Mouse (Mus musculus) neural tube, embryonic 13.5 days (tissue): ENCODE measurements around the gene Gm20388. TPM values are rescaled to one million over a fixed set of nuclear protein-coding genes. Genes with fewer than 3 reads are reported as not detected.

ENCODE experiments used
- ATAC-seq: fragments of 200-750 bp; cut with Nextera tagmentation; 2 replicates; pipeline ENCODE4 v1.8.0; 2017; ENCODE audit warnings: low read depth, mild to moderate bottlenecking, moderate TSS enrichment, moderate library complexity
- H3K27ac ChIP-seq: fragments of 300-500 bp; sonication (generic); replicated peaks from 2 replicates; pipeline ENCODE4 v1.5.1; 2015; ENCODE audit warnings: moderate library complexity, mild to moderate bottlenecking, inconsistent platforms
- H3K27me3 ChIP-seq: fragments of 300-500 bp; sonication (generic); 2 replicates; pipeline ENCODE4 v1.6.1; 2015; ENCODE audit warnings: mild to moderate bottlenecking, inconsistent platforms
- H3K36me3 ChIP-seq: fragments of 300-500 bp; sonication (generic); 2 replicates; pipeline ENCODE4 v1.6.1; 2015; ENCODE audit warnings: mild to moderate bottlenecking, inconsistent platforms
- H3K4me1 ChIP-seq: fragments of 300-500 bp; sonication (generic); replicated peaks from 2 replicates; pipeline ENCODE4 v1.6.1; 2015; ENCODE audit warnings: inconsistent platforms
- H3K4me2 ChIP-seq: fragments of 300-500 bp; sonication (generic); 2 replicates; pipeline ENCODE4 v1.6.1; 2015; ENCODE audit warnings: inconsistent platforms, mild to moderate bottlenecking, moderate library complexity
- H3K4me3 ChIP-seq: fragments of 300-500 bp; sonication (generic); 2 replicates; pipeline ENCODE4 v1.5.1; 2015; ENCODE audit warnings: mild to moderate bottlenecking, inconsistent platforms
- H3K9ac ChIP-seq: fragments of 300-500 bp; sonication (generic); 2 replicates; pipeline ENCODE4 v1.6.1; 2015; ENCODE audit warnings: moderate library complexity, mild to moderate bottlenecking, inconsistent platforms
- H3K9me3 ChIP-seq: fragments of 300-500 bp; sonication (generic); 2 replicates; pipeline ENCODE4 v1.6.1; 2016; ENCODE audit warnings: inconsistent platforms
- WGBS: fragments of 180-500 bp; shearing (Covaris S2); methylation state at CpG from one replicate; pipeline ENCODE4 v1.1.7; 2015; 5-methylcytosine and 5-hydroxymethylcytosine counted together
- polyA plus RNA-seq: library from polyadenylated mRNA; unstranded; fragments of >200 nt; fragmentation: Nextera tagmentation; extraction: Ambion mirVana; gene quantifications from 2 replicates; pipeline ENCODE4 v1.2.1, GENCODE M21; 2015

Gm20388 gene
- polyA plus RNA-seq, 1 experiment from 2014 or later: 0.27 TPM

DNA sequence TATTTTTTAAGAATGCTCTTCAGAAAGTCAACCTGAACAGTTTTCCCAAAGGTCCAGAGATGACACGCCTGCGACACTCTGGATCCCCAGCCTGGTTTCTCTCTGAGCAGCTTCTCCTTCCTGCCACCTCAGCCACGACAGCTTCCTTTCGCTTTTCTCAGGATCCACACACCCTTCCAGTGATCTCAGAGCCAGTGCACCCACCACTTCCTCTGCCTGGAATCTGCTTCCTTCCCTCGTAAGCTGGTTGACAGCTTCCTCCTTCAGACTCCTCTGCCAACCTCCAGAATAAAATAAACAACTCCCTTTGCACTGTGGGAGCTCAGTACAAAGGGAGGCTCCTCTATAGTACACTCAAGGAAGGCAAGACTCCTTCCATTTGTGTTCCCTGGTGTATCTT is 852.6 kb downstream of the Gm20388 start:
- Histone ChIP-seq H3K27me3 (no peaks in the 10 kb centered on the region), H3K36me3 (no peaks in the 10 kb centered on the region), H3K27ac (no peak overlapping the region), H3K4me3 (no peak overlapping the region), H3K9me3 (no peaks in the 10 kb centered on the region), H3K4me1 (no peaks in the 10 kb centered on the region), H3K9ac (no peak overlapping the region), H3K4me2 (no peak overlapping the region)
- 82% methylated on average over 5 of the region's 5 CpGs for WGBS
- no peak for ATAC-seq

- no peak for ATAC-seq
- no peaks in the 10 kb centered on the region for H3K36me3 ChIP-seq
- H3K9ac ChIP-seq: no peak overlapping the region
- no peak overlapping the region for H3K4me2 ChIP-seq
- no peak overlapping the region for H3K4me3 ChIP-seq
- no peak overlapping the region for H3K27ac ChIP-seq
- no peaks in the 10 kb centered on the region for H3K4me1 ChIP-seq
- no peaks in the 10 kb centered on the region for H3K9me3 ChIP-seq
- H3K27me3 ChIP-seq: no peaks in the 10 kb centered on the region
Measured at GRCm38 (mm10) chr8:120764638-120765037, 854.0 kb downstream of the Gm20388 start.

GRCm38 (mm10) chr8:120766622-120767021 is 856.0 kb downstream of the Gm20388 start:
- Histone ChIP-seq H3K9ac (no peak overlapping the region), H3K4me2 (no peak overlapping the region), H3K9me3 (no peaks in the 10 kb centered on the region), H3K36me3 (no peaks in the 10 kb centered on the region), H3K4me1 (no peaks in the 10 kb centered on the region), H3K4me3 (no peak overlapping the region), H3K27ac (no peak overlapping the region), H3K27me3 (no peaks in the 10 kb centered on the region)
- ATAC-seq: no peak
- 57% methylated on average over 3 of the region's 3 CpGs for WGBS

DNA sequence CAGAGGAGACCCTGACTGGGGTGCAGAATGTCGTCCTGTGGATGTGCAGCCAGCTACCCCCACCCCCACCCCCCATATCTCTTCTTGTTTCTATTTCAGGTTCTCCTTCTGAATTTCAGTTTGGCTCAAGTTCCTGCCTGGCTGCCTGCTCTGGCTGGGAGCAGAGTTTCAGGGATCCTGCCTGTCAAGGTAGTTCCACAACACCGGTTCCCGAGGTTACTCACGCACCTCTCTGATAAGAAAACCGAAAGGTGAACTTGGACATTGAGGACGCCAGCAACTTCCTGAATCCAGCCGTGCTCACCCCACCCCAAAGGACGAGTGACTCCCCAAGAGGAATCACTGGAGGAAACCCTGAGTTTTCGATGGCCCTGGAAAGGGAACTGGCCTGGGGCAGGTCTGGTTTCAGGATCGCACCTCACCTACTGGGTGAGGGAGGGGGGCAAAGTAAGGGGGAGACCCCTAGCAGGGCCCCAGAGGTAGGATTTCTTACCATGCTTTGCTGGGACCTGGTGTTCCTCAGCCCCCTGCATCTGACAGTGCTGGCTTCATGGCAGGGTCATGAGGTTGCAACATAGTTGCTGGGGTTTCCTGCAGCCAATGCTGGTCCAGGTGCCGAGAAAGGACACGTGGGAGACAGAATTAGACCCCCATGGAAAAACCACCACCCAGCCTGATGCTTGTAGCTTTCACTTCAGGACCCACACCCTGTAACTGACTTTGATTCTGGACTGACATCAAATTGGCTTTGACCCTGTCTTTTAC is 858.0 kb downstream of the Gm20388 start:
- Histone ChIP-seq H3K9me3 (no peaks in the 10 kb centered on the region), H3K4me2 (no peak overlapping the region), H3K36me3 (no peaks in the 10 kb centered on the region), H3K9ac (no peak overlapping the region), H3K4me3 (no peak overlapping the region), H3K27me3 (peaks cover 4% of the 10 kb centered on the region; the same call in 1 of the 2 replicates), H3K4me1 (no peaks in the 10 kb centered on the region), H3K27ac (no peak overlapping the region)
- no peak for ATAC-seq
- 82% methylated on average over 12 of the region's 12 CpGs for WGBS

GRCm38 (mm10) chr8:120777184-120777583 is 866.5 kb downstream of the Gm20388 start:
- no peak overlapping the region for H3K27ac ChIP-seq
- WGBS: 94% methylated on average over 10 of the region's 10 CpGs

GRCm38 (mm10) chr8:120777732-120778131 is 867.1 kb downstream of the Gm20388 start:
- no peak overlapping the region for H3K27ac ChIP-seq
- no peaks in the 10 kb centered on the region for H3K9me3 ChIP-seq
- peaks cover 11% of the 10 kb centered on the region for H3K27me3 ChIP-seq
- no peak for ATAC-seq
- 60% methylated on average over 13 of the region's 13 CpGs for whole genome bisulfite sequencing
- H3K36me3 ChIP-seq: no peaks in the 10 kb centered on the region
- H3K4me3 ChIP-seq: no peak overlapping the region
- peaks cover 6% of the 10 kb centered on the region for H3K4me1 ChIP-seq
- no peak overlapping the region for H3K4me2 ChIP-seq
- no peak overlapping the region for H3K9ac ChIP-seq

More at GRCm38 (mm10) chr8:120777184-120777583, 866.5 kb downstream of the Gm20388 start:
- H3K9me3 ChIP-seq: no peaks in the 10 kb centered on the region
- H3K9ac ChIP-seq: no peak overlapping the region
- H3K4me2 ChIP-seq: no peak overlapping the region
- H3K4me1 ChIP-seq: peaks cover 6% of the 10 kb centered on the region
- H3K4me3 ChIP-seq: no peak overlapping the region
- H3K36me3 ChIP-seq: no peaks in the 10 kb centered on the region
- no peak for ATAC-seq
- peaks cover 14% of the 10 kb centered on the region for H3K27me3 ChIP-seq

GRCm38 (mm10) chr8:120779106-120779505 is 868.5 kb downstream of the Gm20388 start:
- Histone ChIP-seq H3K4me3 (no peak overlapping the region), H3K4me2 (no peak overlapping the region), H3K36me3 (no peaks in the 10 kb centered on the region), H3K9ac (no peak overlapping the region), H3K27ac (no peak overlapping the region), H3K4me1 (peaks cover 6% of the 10 kb centered on the region), H3K27me3 (peaks cover 6% of the 10 kb centered on the region; the same call in 1 of the 2 replicates), H3K9me3 (no peaks in the 10 kb centered on the region)
- ATAC-seq: no peak
- 97% methylated on average over 7 of the region's 7 CpGs for WGBS

DNA sequence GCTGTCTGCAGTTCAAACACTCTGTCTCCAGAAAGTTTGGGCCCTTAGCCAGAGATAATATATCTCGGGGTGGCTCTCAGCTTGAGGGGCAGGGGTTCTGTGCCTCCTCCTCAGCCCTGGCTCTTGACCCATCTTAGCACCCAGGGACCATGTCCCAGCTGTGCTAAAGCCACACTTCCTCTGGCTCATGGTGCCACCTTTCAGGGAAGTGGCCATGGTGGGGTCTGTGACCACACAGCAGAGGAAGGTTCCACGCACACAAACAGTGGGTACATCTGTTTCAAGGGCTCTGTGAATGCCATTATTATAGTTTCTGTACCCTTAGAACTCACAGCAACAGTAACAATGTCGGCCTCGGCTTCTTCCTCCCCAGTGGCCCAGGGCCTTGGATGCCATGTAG is 873.1 kb downstream of the Gm20388 start:
- H3K9me3 ChIP-seq: no peaks in the 10 kb centered on the region
- no peaks in the 10 kb centered on the region for H3K36me3 ChIP-seq
- ATAC-seq: no peak
- H3K27me3 ChIP-seq: 0 out of 2 replicates have a peak, but pooled peaks cover 3% of the 10 kb centered on the region
- no peak overlapping the region for H3K27ac ChIP-seq
- 82% methylated on average over 4 of the region's 4 CpGs for WGBS
- no peak overlapping the region for H3K4me3 ChIP-seq
- no peak overlapping the region for H3K9ac ChIP-seq
- H3K4me1 ChIP-seq: no peaks in the 10 kb centered on the region
- no peak overlapping the region for H3K4me2 ChIP-seq

GRCm38 (mm10) chr8:120786753-120787152 is 876.1 kb downstream of the Gm20388 start:
- no peaks in the 10 kb centered on the region for H3K4me1 ChIP-seq
- 84% methylated on average over 4 of the region's 4 CpGs for WGBS
- H3K9me3 ChIP-seq: no peaks in the 10 kb centered on the region
- no peaks in the 10 kb centered on the region for H3K36me3 ChIP-seq
- H3K4me3 ChIP-seq: no peak overlapping the region
- no peak overlapping the region for H3K27ac ChIP-seq
- no peak for ATAC-seq
- H3K27me3 ChIP-seq: no peaks in the 10 kb centered on the region
- no peak overlapping the region for H3K9ac ChIP-seq
- no peak overlapping the region for H3K4me2 ChIP-seq

GRCm38 (mm10) chr8:120787631-120788030 is 877.0 kb downstream of the Gm20388 start:
- WGBS: 32% methylated on average over 5 of the region's 5 CpGs
- ATAC-seq: no peak
- H3K4me2 ChIP-seq: no peak overlapping the region
- no peak overlapping the region for H3K4me3 ChIP-seq
- H3K27me3 ChIP-seq: no peaks in the 10 kb centered on the region
- no peaks in the 10 kb centered on the region for H3K36me3 ChIP-seq
- no peak overlapping the region for H3K27ac ChIP-seq
- no peak overlapping the region for H3K9ac ChIP-seq
- H3K4me1 ChIP-seq: no peaks in the 10 kb centered on the region
- H3K9me3 ChIP-seq: no peaks in the 10 kb centered on the region

DNA sequence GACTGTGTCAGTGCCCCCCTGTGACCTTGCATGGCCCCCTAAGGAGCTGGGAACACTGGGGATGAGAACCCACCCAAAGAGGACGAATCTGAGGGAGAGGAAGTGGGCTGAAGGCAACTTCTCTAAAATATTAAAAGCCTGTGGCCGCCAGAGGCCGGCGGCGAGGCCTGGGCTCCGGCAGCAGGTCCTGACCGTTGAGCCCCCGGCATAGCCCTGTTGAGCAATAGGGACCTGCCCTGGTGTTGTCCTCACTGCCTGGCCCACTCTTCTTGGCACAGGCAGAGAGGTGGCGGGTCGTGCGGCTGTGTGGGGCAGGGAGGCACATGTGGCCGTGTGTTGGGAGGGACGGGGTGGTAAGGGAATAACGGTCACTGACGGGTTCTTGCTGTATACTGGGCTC is 882.1 kb downstream of the Gm20388 start:
- H3K36me3 ChIP-seq: no peaks in the 10 kb centered on the region
- no peaks in the 10 kb centered on the region for H3K9me3 ChIP-seq
- no peak for ATAC-seq
- no peak overlapping the region for H3K9ac ChIP-seq
- WGBS: 88% methylated on average over 15 of the region's 15 CpGs
- no peak overlapping the region for H3K4me3 ChIP-seq
- no peak overlapping the region for H3K4me2 ChIP-seq
- H3K27ac ChIP-seq: no peak overlapping the region
- no peaks in the 10 kb centered on the region for H3K4me1 ChIP-seq
- no peaks in the 10 kb centered on the region for H3K27me3 ChIP-seq

- peak; percentile 70 for ATAC-seq
- Histone ChIP-seq H3K36me3 (no peaks in the 10 kb centered on the region), H3K4me1 (peaks cover 4% of the 10 kb centered on the region; the same call in 1 of the 2 replicates), H3K27me3 (peaks cover 3% of the 10 kb centered on the region), H3K27ac (no peak overlapping the region), H3K4me2 (no peak overlapping the region), H3K4me3 (no peak overlapping the region), H3K9ac (no peak overlapping the region), H3K9me3 (no peaks in the 10 kb centered on the region)
- WGBS: 46% methylated on average over 9 of the region's 9 CpGs
Measured at GRCm38 (mm10) chr8:120795944-120796635, 885.4 kb downstream of the Gm20388 start.
